Mouse (Mus musculus): Measurements from ENCODE around the gene Ccdc134.

The Ccdc134 gene

GRCm38 (mm10) chr15:82170437-82171377, 43.0 kb downstream of the Ccdc134 start:
- DNase-seq (ENCODE audit: low spot score in 2 of 2): no peak

- no peak for DNase-seq (ENCODE audit: low spot score in 2 of 2)
Observed at GRCm38 (mm10) chr15:82172648-82173047, 44.9 kb downstream of the Ccdc134 start.

GRCm38 (mm10) chr15:82175091-82175490, 47.4 kb downstream of the Ccdc134 start:
- no peak for DNase-seq (ENCODE audit: low spot score in 2 of 2)

DNA sequence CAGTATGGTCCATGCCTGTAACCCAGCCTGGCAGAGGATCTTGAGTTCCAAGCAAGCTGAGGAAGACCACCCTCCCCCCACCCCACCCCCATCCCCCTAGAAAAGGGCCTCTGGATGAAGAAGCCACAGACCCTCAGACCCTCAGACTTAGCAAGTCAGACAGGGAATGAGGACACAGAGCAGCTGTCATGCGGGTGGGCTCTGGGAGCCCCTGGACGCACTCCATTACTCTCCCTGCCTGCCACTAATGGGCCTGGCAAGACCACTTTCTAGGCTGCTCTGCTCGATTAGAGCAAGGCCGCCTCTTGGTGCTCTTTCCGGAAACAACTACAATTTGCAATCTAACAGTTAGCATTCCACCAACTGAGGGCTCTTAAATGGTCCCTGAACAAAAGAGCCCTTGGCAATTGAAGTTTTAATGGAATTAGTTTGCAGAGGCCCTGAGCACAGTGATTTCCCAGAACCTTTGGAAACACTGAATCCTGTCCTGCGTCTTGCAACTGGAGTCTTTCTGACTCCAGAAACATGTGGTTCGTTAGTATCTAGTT, 50.1 kb downstream of the Ccdc134 start:
- no peak for DNase-seq (ENCODE audit: low spot score in 2 of 2)

GRCm38 (mm10) chr15:82181131-82181530, 53.4 kb downstream of the Ccdc134 start:
- DNase-seq (ENCODE audit: low spot score in 2 of 2): no peak

- no peak for DNase-seq (ENCODE audit: low spot score in 2 of 2)
Observed at GRCm38 (mm10) chr15:82182311-82182710, 54.6 kb downstream of the Ccdc134 start.

DNA sequence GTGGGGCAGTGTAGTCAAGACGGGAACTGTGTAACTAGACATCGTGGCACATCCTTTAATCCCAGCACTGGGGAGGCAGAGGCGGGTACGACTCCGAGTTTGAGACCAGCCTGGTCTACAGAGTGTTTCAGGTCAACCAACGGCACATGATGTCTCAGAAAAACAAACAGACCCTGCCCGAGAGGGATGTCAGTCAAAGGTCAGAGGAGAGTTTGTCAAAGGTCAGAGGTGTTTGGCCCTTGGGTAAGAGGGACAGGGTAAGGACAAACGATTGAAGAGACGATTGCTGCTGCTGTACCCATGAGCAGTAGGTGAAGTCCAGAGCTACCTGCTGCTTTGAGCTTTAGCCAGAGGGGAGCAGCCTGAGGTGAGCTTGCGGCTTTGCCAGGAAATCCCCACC, 55.9 kb downstream of the Ccdc134 start:
- DNase-seq (ENCODE audit: low spot score in 2 of 2): no peak

GRCm38 (mm10) chr15:82184183-82184582, 56.5 kb downstream of the Ccdc134 start:
- DNase-seq (ENCODE audit: low spot score in 2 of 2): no peak

GRCm38 (mm10) chr15:82184656-82185055, 56.9 kb downstream of the Ccdc134 start:
- no peak for DNase-seq (ENCODE audit: low spot score in 2 of 2)

- DNase-seq (ENCODE audit: low spot score in 2 of 2): no peak
Observed at GRCm38 (mm10) chr15:82185062-82185783, 57.5 kb downstream of the Ccdc134 start.

DNA sequence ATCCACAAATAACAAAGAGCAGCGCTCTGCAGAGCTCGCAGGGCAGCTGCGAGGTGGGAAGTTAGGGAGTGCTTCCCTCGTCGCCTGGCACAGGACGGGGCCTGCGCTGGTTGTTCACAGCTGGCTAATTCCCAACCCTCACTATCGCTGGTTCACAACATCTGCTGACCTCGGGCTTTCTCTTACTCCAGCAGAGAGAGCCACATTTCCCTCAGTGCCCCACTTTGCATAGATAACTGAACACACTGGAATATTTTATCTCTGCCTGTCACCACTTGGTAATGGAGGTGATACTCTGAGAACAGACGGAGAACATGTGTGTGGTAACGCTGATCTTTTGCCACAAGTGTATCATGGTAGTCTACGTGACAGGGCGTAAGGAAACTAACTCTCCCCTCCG, 58.4 kb downstream of the Ccdc134 start:
- DNase-seq (ENCODE audit: low spot score in 2 of 2): no peak

GRCm38 (mm10) chr15:82186931-82187330, 59.2 kb downstream of the Ccdc134 start:
- DNase-seq (ENCODE audit: low spot score in 2 of 2): no peak

GRCm38 (mm10) chr15:82187401-82187800, 59.7 kb downstream of the Ccdc134 start:
- DNase-seq (ENCODE audit: low spot score in 2 of 2): no peak

DNA sequence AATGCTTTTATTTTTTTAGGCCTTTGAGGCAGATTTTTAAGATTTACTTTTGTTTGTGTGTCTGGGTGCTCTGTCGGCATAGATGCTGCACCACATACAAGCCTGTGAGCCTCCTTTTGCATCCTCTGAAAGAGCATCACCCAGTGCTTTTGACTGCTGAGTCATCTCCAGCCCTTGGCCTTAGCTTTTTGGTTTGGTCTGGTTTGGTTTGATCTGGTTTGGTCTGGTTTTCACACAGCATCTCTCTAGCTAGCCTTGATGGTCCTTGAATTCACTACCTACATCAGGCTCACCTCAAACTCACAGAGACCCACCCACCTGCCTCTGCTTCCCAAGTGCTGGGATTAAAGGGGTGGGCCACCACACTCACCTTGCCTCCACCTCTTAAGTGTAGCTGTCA, 60.2 kb downstream of the Ccdc134 start:
- no peak for DNase-seq (ENCODE audit: low spot score in 2 of 2)

GRCm38 (mm10) chr15:82188481-82189240, 60.9 kb downstream of the Ccdc134 start:
- no peak for DNase-seq (ENCODE audit: low spot score in 2 of 2)
